In the genomic region with DNA sequence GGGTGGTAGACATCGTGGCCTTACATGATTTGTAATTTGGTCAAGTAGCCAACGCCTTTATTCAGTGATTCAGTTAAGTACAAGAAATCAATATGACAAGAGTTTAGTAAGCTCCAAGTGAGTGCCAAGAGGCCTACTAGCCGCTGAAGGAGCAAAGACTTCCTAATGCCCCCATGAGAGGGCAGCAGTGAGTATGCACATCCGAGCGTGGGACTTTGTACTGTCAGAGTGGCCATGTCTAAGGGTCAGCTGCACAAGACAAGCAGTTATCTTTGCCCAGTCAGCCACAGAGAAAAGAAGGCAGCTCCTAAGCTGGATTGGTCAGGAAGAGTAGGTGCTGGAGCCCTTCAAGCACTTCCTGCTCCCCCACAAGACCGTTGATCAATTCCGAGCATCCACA, we compare ENCODE assay signal across 10 mouse cellular contexts. TPM values are rescaled to one million over a fixed set of nuclear protein-coding genes. Genes with fewer than 3 reads are reported as not detected.
DNase-seq lines count a peak whose midpoint lies in the region; ATAC-seq and TF ChIP-seq lines count a peak whose summit lies in the region.
"Had no signal": no experiment of that assay in that cellular context is flagged by ENCODE, and none has a peak within 500 bp of the region (broad histone marks: within the 10 kb centered on the region; RNA-seq: fewer than 3 reads in every experiment).

No protein-coding gene starts in this region.

- peak; percentile 40; the same call in 1 of the 2 replicates for TF ChIP-seq CTCF in cerebellum, adult 2 months (IDR thresholded peaks at IDR 0.05; ENCODE audit: borderline replicate concordance, insufficient read depth, low read depth, low read length)
- peak; percentile 76 for TF ChIP-seq CTCF in liver, adult 2 months (IDR thresholded peaks at IDR 0.05; ENCODE audit: low read depth, low read length)
- peak; percentile 65 for TF ChIP-seq CTCF in liver, postnatal 0 days (IDR thresholded peaks at IDR 0.05; ENCODE audit: low read depth)

- no peaks in the 10 kb centered on the region; the same call in 1 of the 2 replicates for H3K79me2 ChIP-seq in liver, adult 2 months (ENCODE audit: control insufficient read depth, insufficient read depth, low read length)

- 81% methylated on average over 7 of the region's 7 CpGs for WGBS in cerebellum, adult 2 months
- WGBS in liver, adult 2 months = 59% methylated on average over 7 of the region's 7 CpGs
- WGBS in liver, embryonic 11.5 days = 72% methylated on average over 7 of the region's 7 CpGs
- 76% methylated on average over 7 of the region's 7 CpGs for WGBS in liver, postnatal 0 days (ENCODE audit: insufficient replicate concordance)

- H3K9ac ChIP-seq in liver, adult 2 months (ENCODE audit: low read depth, low read length) = no peak overlapping the region
- H3K9ac ChIP-seq in liver, embryonic 11.5 days (ENCODE audit: low read depth, low read length) = no peak overlapping the region
- no peak overlapping the region for H3K9ac ChIP-seq in liver, postnatal 0 days (replicated peaks)
- H3K9ac ChIP-seq: lung, embryonic 15.5 days had no signal

- no peaks in the 10 kb centered on the region for H3K36me3 ChIP-seq in liver, adult 2 months (ENCODE audit: control insufficient read depth, insufficient read depth, low read length)
- 0 out of 2 replicates have a peak, but pooled peaks cover 2% of the 10 kb centered on the region for H3K36me3 ChIP-seq in liver, embryonic 11.5 days (ENCODE audit: control insufficient read depth, insufficient read depth, low read length)
- H3K36me3 ChIP-seq in liver, postnatal 0 days (replicated peaks; ENCODE audit: insufficient read depth, low read length) = peaks cover 5% of the 10 kb centered on the region; the same call in 1 of the 2 replicates
- H3K36me3 ChIP-seq: lung, embryonic 15.5 days had no signal

- no peak for TF ChIP-seq EP300 in liver, postnatal 0 days (IDR thresholded peaks at IDR 0.05; ENCODE audit: low read depth)

- no peak overlapping the region for H3K4me3 ChIP-seq in cerebellum, adult 2 months (replicated peaks; ENCODE audit: insufficient read depth, low read depth, low read length)
- H3K4me3 ChIP-seq in liver, adult 2 months (ENCODE audit: insufficient read depth, low read depth, low read length) = no peak overlapping the region
- no peak overlapping the region for H3K4me3 ChIP-seq in liver, embryonic 11.5 days (ENCODE audit: low read depth, low read length)
- no peak overlapping the region for H3K4me3 ChIP-seq in liver, postnatal 0 days (ENCODE audit: low read depth, low read length)
- H3K4me3 ChIP-seq: erythroblast, embryonic 14.5 days; lung, embryonic 15.5 days had no signal

- peaks cover 24% of the 10 kb centered on the region for H3K4me1 ChIP-seq in cerebellum, adult 2 months (ENCODE audit: control insufficient read depth, insufficient read depth, low read length)
- H3K4me1 ChIP-seq in liver, adult 2 months (ENCODE audit: control insufficient read depth, insufficient read depth, low read length) = peaks cover 4% of the 10 kb centered on the region
- no peaks in the 10 kb centered on the region for H3K4me1 ChIP-seq in liver, embryonic 11.5 days (replicated peaks; ENCODE audit: control insufficient read depth, insufficient read depth, low read length)
- H3K4me1 ChIP-seq in liver, postnatal 0 days (ENCODE audit: insufficient read depth) = no peaks in the 10 kb centered on the region

- H3K27me3 ChIP-seq in cerebellum, adult 2 months (ENCODE audit: control insufficient read depth, insufficient read depth, low read length) = no peaks in the 10 kb centered on the region
- H3K27me3 ChIP-seq in liver, adult 2 months (ENCODE audit: control insufficient read depth, insufficient read depth, low read length) = no peaks in the 10 kb centered on the region
- no peaks in the 10 kb centered on the region for H3K27me3 ChIP-seq in liver, embryonic 11.5 days (replicated peaks; ENCODE audit: control insufficient read depth, insufficient read depth, low read length)
- H3K27me3 ChIP-seq in liver, postnatal 0 days (ENCODE audit: insufficient read depth, low read length) = no peaks in the 10 kb centered on the region
- H3K27me3 ChIP-seq: lung, embryonic 15.5 days had no signal

- ATAC-seq in liver, embryonic 11.5 days (replicated peaks; ENCODE audit: low FRiP score) = no peak
- no peak for ATAC-seq in liver, postnatal 0 days

- H3K4me2 ChIP-seq in liver, embryonic 11.5 days = no peak overlapping the region
- H3K4me2 ChIP-seq in liver, postnatal 0 days (ENCODE audit: low read depth, low read length) = no peak overlapping the region
- H3K4me2 ChIP-seq: lung, embryonic 15.5 days had no signal

- no peak for TF ChIP-seq POLR2A in cerebellum, adult 2 months (IDR thresholded peaks at IDR 0.05; ENCODE audit: borderline replicate concordance, insufficient read depth, low read length)
- no peak for TF ChIP-seq POLR2A in liver, adult 2 months (IDR thresholded peaks at IDR 0.05; ENCODE audit: extremely low read depth, insufficient read depth, low read length)

- no peaks in the 10 kb centered on the region for H3K9me3 ChIP-seq in liver, embryonic 11.5 days (ENCODE audit: control insufficient read depth, low read length)
- H3K9me3 ChIP-seq in liver, postnatal 0 days (ENCODE audit: low read length) = no peaks in the 10 kb centered on the region
- H3K9me3 ChIP-seq: lung, embryonic 15.5 days had no signal

- no peak for DNase-seq in cerebellum, adult 2 months
- no peak for DNase-seq in cerebellum, postnatal 4 days (ENCODE audit: low spot score in 2 of 2)
- DNase-seq in liver, adult 2 months (ENCODE audit: extremely low read depth, low read depth, low spot score) = peak; percentile 75
- DNase-seq in liver, embryonic 11.5 days (ENCODE audit: low spot score) = no peak
- DNase-seq in ES-CJ7 (ENCODE audit: low read depth, low spot score) = peak; percentile 64
- peak; percentile 27 for DNase-seq in liver, postnatal 0 days
- no peak for DNase-seq in ovary, postnatal 36 days (ENCODE audit: low spot score)
- no peak for DNase-seq in left cerebral cortex, adult 9 months (ENCODE audit: low spot score in 2 of 2)

- H3K27ac ChIP-seq in cerebellum, adult 2 months (ENCODE audit: insufficient read depth, low read length) = no peak overlapping the region
- no peak overlapping the region for H3K27ac ChIP-seq in liver, adult 2 months (replicated peaks; ENCODE audit: insufficient read depth, low read depth, low read length)
- H3K27ac ChIP-seq in liver, embryonic 11.5 days (ENCODE audit: low read depth, low read length) = no peak overlapping the region
- no peak overlapping the region for H3K27ac ChIP-seq in liver, postnatal 0 days (ENCODE audit: low read depth)
- H3K27ac ChIP-seq: lung, embryonic 15.5 days had no signal

RNA-seq across cellular contexts. Expression of gene Cnst, which starts 46.8 kb away (rescaled TPM):
- polyA plus RNA-seq in cerebellum, adult 2 months (2012; rRNA removed) = 45.1 and 49.8 TPM in 2 replicates
- 14.9 and 15.3 TPM in 2 replicates for total RNA-seq in liver, adult 2 months (2014; rRNA removed)
- 3.9 and 4.6 TPM in 2 replicates for polyA plus RNA-seq in liver, adult 2 months (2012; rRNA removed)
- 12.9 and 16.7 TPM in 2 replicates for polyA plus RNA-seq in liver, embryonic 11.5 days (2014; fragmentation: Nextera tagmentation; extraction: Ambion mirVana)
- polyA plus RNA-seq in liver, postnatal 0 days (2015; fragmentation: Nextera tagmentation; extraction: Ambion mirVana) = 5.0 and 5.8 TPM in 2 replicates

RNA-seq across cellular contexts. Expression of gene Tfb2m, which starts 46.9 kb away (rescaled TPM):
- 22.6 and 23.5 TPM in 2 replicates for polyA plus RNA-seq in cerebellum, adult 2 months (2012; rRNA removed)
- 21.7 and 22.2 TPM in 2 replicates for total RNA-seq in liver, adult 2 months (2014; rRNA removed)
- polyA plus RNA-seq in liver, adult 2 months (2012; rRNA removed) = 8.2 and 9.2 TPM in 2 replicates
- polyA plus RNA-seq in liver, embryonic 11.5 days (2014; fragmentation: Nextera tagmentation; extraction: Ambion mirVana) = 25.0 and 31.9 TPM in 2 replicates
- 16.3 and 17.6 TPM in 2 replicates for polyA plus RNA-seq in liver, postnatal 0 days (2015; fragmentation: Nextera tagmentation; extraction: Ambion mirVana)

Comparison
In these comparisons a context has a peak if more than half of its experiments do, and no peak if none do; other contexts are left out.
1. DNase-seq: peak in liver, adult 2 months (single experiment), ES-CJ7 (single experiment) and liver, postnatal 0 days (single experiment); none in cerebellum, adult 2 months (0 of 2), cerebellum, postnatal 4 days (0 of 2), liver, embryonic 11.5 days (single experiment), ovary, postnatal 36 days (single experiment) and left cerebral cortex, adult 9 months (0 of 2).
2. Peak in every context shown above with its lines, with median percentiles within 50 percentile points of each other: CTCF ChIP-seq.